Mouse (Mus musculus) myocyte (in vitro differentiated cells): ENCODE results near the gene Tmem87b. TPM values are rescaled to one million over a fixed set of nuclear protein-coding genes. Genes with fewer than 3 reads are reported as not detected.

Source experiments
- H3K27me3 ChIP-seq: one replicate; pipeline ENCODE4 v1.6.1; 2011; ENCODE audit not compliant: control insufficient read depth, insufficient read depth, insufficient read length
- H3K36me3 ChIP-seq: one replicate; pipeline ENCODE4 v1.6.1; 2011; ENCODE audit not compliant: control insufficient read depth, insufficient read depth
- H3K4me2 ChIP-seq: one replicate; pipeline ENCODE4 v1.6.1; 2011; ENCODE audit warnings: low read depth, control low read depth
- H3K4me3 ChIP-seq: one replicate; pipeline ENCODE4 v1.5.1; 2011; ENCODE audit warnings: mild to moderate bottlenecking, control low read depth, moderate library complexity
- H3K79me2 ChIP-seq: one replicate; pipeline ENCODE4 v1.6.1; 2011; ENCODE audit not compliant: control insufficient read depth, insufficient read depth
- H3ac ChIP-seq: one replicate; pipeline ENCODE4 v1.6.1; 2011; ENCODE audit not compliant: control insufficient read depth, insufficient read length
- CEBPB ChIP-seq: IDR thresholded peaks from 2 replicates; pipeline ENCODE4 v1.6.1; 2011; ENCODE audit warnings: mild to moderate bottlenecking, moderate library complexity; ENCODE audit not compliant: poor library complexity, insufficient read depth, severe bottlenecking
- E2F4 ChIP-seq: IDR thresholded peaks from one replicate; pipeline ENCODE4 v1.6.1; 2011; ENCODE audit warnings: mild to moderate bottlenecking, control low read depth, moderate library complexity; ENCODE audit not compliant: insufficient read depth
- MAX ChIP-seq: IDR thresholded peaks from one replicate; pipeline ENCODE4 v1.6.1; 2011; ENCODE audit warnings: low read depth, mild to moderate bottlenecking, control low read depth
- MYOD1 ChIP-seq, 3 experiments: IDR thresholded peaks; one replicate each; pipeline ENCODE4 v1.6.1; 2011; ENCODE audit warnings: control low read depth in 2 of 3, low read depth in 2 of 3, mild to moderate bottlenecking in 2 of 3, moderate library complexity in 1 of 3; ENCODE audit not compliant: insufficient read length in 2 of 3, control insufficient read depth in 1 of 3
- MYOG ChIP-seq, 3 experiments: IDR thresholded peaks; one replicate each; pipeline ENCODE4 v1.6.1; 2011; ENCODE audit warnings: control low read depth in 2 of 3, low read depth in 2 of 3, mild to moderate bottlenecking in 2 of 3; ENCODE audit not compliant: insufficient read length in 2 of 3, control insufficient read depth in 1 of 3, insufficient read depth in 1 of 3
- POLR2A ChIP-seq: IDR thresholded peaks from one replicate; pipeline ENCODE4 v1.6.1; 2011; ENCODE audit warnings: low read depth, mild to moderate bottlenecking, control low read depth, moderate library complexity; ENCODE audit not compliant: insufficient read length
- POLR2AphosphoS2 ChIP-seq: IDR thresholded peaks from one replicate; pipeline ENCODE4 v1.6.1; 2011; ENCODE audit warnings: low read depth, control low read depth; ENCODE audit not compliant: insufficient read length
- REST ChIP-seq: IDR thresholded peaks from one replicate; pipeline ENCODE4 v1.6.1; 2011; ENCODE audit warnings: mild to moderate bottlenecking, control low read depth, moderate library complexity; ENCODE audit not compliant: insufficient read depth, insufficient read length
- SRF ChIP-seq: IDR thresholded peaks from one replicate; pipeline ENCODE4 v1.6.1; 2011; ENCODE audit warnings: low read depth; ENCODE audit not compliant: control insufficient read depth, insufficient read length
- TCF12 ChIP-seq: IDR thresholded peaks from one replicate; pipeline ENCODE4 v1.6.1; 2011; ENCODE audit warnings: mild to moderate bottlenecking, control low read depth; ENCODE audit not compliant: poor library complexity, insufficient read depth, severe bottlenecking
- TCF3 ChIP-seq: IDR thresholded peaks from one replicate; pipeline ENCODE4 v1.6.1; 2011; ENCODE audit warnings: low read depth, control low read depth; ENCODE audit not compliant: insufficient read length
- USF1 ChIP-seq: IDR thresholded peaks from one replicate; pipeline ENCODE4 v1.6.1; 2011; ENCODE audit warnings: low read depth, mild to moderate bottlenecking, control low read depth, moderate library complexity
- polyA plus RNA-seq: library from polyadenylated mRNA; unstranded; fragments of >200 nt; fragmentation: generic; extraction: Trizol; gene quantifications from one replicate; pipeline ENCODE4 v1.2.1, GENCODE M21; 2012; ENCODE audit warnings: missing spikeins

Tmem87b gene
- polyA plus RNA-seq, 1 experiment = 5.4 TPM

DNA sequence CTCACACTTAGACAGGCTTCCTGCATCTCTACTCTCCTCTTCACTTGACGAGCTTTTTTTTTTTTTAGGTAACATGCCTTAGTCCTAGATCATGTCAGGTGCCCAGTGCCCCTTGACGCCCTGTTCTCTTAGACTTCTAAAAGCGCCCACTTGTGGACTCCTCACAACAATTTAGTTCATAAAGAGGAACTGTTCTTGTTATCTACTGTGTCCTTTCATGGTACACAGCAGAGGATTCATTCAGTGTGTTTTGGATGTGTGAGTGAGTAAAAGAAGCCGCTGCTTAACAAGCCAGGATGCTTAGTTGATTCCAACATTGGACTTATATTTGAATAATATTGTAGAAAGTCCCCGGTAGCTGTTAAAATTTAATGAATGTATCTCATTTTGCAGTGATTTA lies 6.0 kb downstream of the Tmem87b start:
- Histone ChIP-seq H3K27me3 (no peaks in the 10 kb centered on the region), H3K36me3 (peaks cover 15% of the 10 kb centered on the region), H3K4me3 (no peak overlapping the region), H3K4me2 (no peak overlapping the region), H3ac (no peak overlapping the region), H3K79me2 (peaks cover 30% of the 10 kb centered on the region)
- TF ChIP-seq MAX = no peak
- TF ChIP-seq USF1 = no peak
- TF ChIP-seq POLR2A = no peak
- no peak for TF ChIP-seq CEBPB
- no peak for TF ChIP-seq MYOG (IDR thresholded peaks at IDR 0.05; ENCODE audit: control insufficient read depth in 1 of 3, insufficient read depth in 1 of 3, insufficient read length in 2 of 3, low read depth in 2 of 3)
- no peak for TF ChIP-seq SRF
- no peak for TF ChIP-seq TCF3
- no peak for TF ChIP-seq MYOD1 (IDR thresholded peaks at IDR 0.05; ENCODE audit: control insufficient read depth in 1 of 3, insufficient read length in 2 of 3, low read depth in 2 of 3)
- no peak for TF ChIP-seq POLR2AphosphoS2
- no peak for TF ChIP-seq REST
- no peak for TF ChIP-seq TCF12
- TF ChIP-seq E2F4 = no peak

DNA sequence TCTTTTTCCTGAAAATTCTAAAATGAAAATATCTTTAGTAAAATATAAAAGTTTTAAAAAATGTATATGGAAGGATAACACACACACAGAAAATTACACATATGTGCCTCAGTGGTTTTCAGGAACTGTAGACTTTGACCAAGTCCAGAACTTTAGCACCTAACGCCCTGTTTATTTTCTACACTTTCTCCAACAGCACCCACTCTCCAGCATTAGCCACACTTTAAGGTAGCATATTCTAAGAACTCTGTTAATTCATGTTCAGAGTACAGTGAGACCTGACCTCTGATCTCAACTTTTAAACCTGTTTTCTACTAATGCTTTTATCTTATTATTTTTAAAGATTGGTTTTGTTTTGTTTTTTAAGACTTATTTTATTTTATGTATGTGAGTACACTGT lies 9.9 kb downstream of the Tmem87b start:
- TF ChIP-seq REST (no peak), MYOD1 (IDR thresholded peaks at IDR 0.05; ENCODE audit: control insufficient read depth in 1 of 3, insufficient read length in 2 of 3, low read depth in 2 of 3) (no peak), CEBPB (no peak), TCF3 (no peak), TCF12 (no peak), MYOG (IDR thresholded peaks at IDR 0.05; ENCODE audit: control insufficient read depth in 1 of 3, insufficient read depth in 1 of 3, insufficient read length in 2 of 3, low read depth in 2 of 3) (no peak), POLR2AphosphoS2 (no peak), E2F4 (no peak), SRF (no peak), POLR2A (no peak), MAX (no peak), USF1 (no peak)
- Histone ChIP-seq H3K4me3 (no peak overlapping the region), H3ac (no peak overlapping the region), H3K36me3 (peaks cover 21% of the 10 kb centered on the region), H3K79me2 (no peaks in the 10 kb centered on the region), H3K27me3 (no peaks in the 10 kb centered on the region), H3K4me2 (no peak overlapping the region)

DNA sequence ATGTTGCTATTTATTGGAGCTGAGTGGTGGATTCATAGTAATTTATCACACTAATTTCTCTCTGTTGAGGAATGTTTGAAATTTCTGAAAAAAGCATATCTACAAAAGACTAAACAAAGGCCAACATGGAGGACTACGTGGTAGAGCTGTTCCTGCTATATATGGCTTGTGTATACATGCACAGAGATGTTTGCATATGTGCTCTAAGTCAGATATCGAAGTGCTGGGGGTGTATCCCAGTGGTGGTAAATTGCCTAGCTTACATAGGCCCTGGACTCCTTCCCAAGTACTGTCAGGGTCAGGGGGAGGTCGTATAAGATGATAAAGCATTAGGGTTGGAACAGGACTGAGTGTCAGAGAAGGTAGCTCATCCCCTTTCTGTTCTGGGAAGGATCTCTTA lies 14.7 kb downstream of the Tmem87b start:
- H3K4me3 ChIP-seq = no peak overlapping the region
- no peak overlapping the region for H3K4me2 ChIP-seq
- H3K36me3 ChIP-seq = peaks cover 50% of the 10 kb centered on the region
- no peak overlapping the region for H3ac ChIP-seq
- H3K79me2 ChIP-seq = no peaks in the 10 kb centered on the region
- TF ChIP-seq USF1 (no peak), MAX (no peak), MYOG (IDR thresholded peaks at IDR 0.05; ENCODE audit: control insufficient read depth in 1 of 3, insufficient read depth in 1 of 3, insufficient read length in 2 of 3, low read depth in 2 of 3) (no peak), TCF12 (no peak), CEBPB (no peak), MYOD1 (IDR thresholded peaks at IDR 0.05; ENCODE audit: control insufficient read depth in 1 of 3, insufficient read length in 2 of 3, low read depth in 2 of 3) (no peak), REST (no peak), POLR2A (no peak), POLR2AphosphoS2 (no peak), TCF3 (no peak), SRF (no peak), E2F4 (no peak)
- H3K27me3 ChIP-seq = no peaks in the 10 kb centered on the region

DNA sequence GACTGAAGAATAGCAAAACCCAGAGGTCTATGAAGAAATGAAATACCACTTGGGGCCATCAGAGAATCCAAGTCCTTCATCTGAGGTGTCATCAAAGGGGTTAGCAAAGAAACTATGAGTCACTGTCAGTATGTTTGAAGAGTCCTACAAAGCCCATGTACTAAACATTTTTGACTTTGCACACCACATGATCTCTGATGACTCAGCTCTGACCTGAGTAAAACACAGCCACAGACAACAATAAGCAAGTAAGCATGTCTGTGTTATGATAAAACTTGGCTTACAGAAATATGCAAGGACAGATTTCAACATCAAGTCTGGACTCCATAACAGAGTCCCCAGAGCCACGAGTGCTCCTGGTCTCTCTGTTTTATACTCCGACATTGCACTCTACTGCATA lies 15.1 kb downstream of the Tmem87b start:
- Histone ChIP-seq H3K4me3 (no peak overlapping the region), H3K4me2 (no peak overlapping the region), H3K36me3 (peaks cover 49% of the 10 kb centered on the region), H3ac (no peak overlapping the region), H3K27me3 (no peaks in the 10 kb centered on the region), H3K79me2 (no peaks in the 10 kb centered on the region)
- TF ChIP-seq MYOG (IDR thresholded peaks at IDR 0.05; ENCODE audit: control insufficient read depth in 1 of 3, insufficient read depth in 1 of 3, insufficient read length in 2 of 3, low read depth in 2 of 3) (no peak), USF1 (peak; percentile 37), REST (no peak), MYOD1 (IDR thresholded peaks at IDR 0.05; ENCODE audit: control insufficient read depth in 1 of 3, insufficient read length in 2 of 3, low read depth in 2 of 3) (no peak), CEBPB (no peak)

DNA sequence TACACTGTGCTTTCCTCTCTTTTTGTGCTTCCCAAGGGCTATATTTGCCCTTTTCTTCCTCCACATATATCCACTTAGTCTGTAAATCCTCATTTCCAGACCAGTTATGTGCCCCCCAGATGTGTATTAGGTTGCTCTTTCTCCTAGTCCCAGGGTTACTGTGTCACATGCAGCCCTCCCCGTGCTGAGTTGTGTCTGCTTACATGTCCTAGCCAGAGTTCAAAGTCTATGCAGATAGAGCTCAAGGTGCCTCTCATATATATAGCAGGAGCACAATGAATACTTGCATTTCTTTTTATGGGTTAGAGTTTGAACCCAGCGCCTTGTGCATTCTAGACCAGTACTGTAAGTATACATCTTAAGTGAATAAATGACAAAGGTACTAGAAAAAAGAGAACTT lies 15.5 kb downstream of the Tmem87b start:
- no peak for TF ChIP-seq SRF
- TF ChIP-seq REST = no peak
- no peak for TF ChIP-seq TCF12
- no peak for TF ChIP-seq USF1
- TF ChIP-seq MYOG (IDR thresholded peaks at IDR 0.05; ENCODE audit: control insufficient read depth in 1 of 3, insufficient read depth in 1 of 3, insufficient read length in 2 of 3, low read depth in 2 of 3) = no peak
- no peak overlapping the region for H3K4me3 ChIP-seq
- H3ac ChIP-seq = no peak overlapping the region
- H3K36me3 ChIP-seq = peaks cover 49% of the 10 kb centered on the region
- no peaks in the 10 kb centered on the region for H3K27me3 ChIP-seq
- no peak overlapping the region for H3K4me2 ChIP-seq
- no peaks in the 10 kb centered on the region for H3K79me2 ChIP-seq
